Mouse (Mus musculus) embryo, embryonic 11 days (tissue): ENCODE measurements at regions not wholly inside any gene's neighbourhood (a gene's known extent, or its start where the extent isn't known, plus 50 kb on each side); places are given as distances from the start of the nearest gene placed in this dataset.
"Not testable (repeated sequence)": the region's sequence is repeated elsewhere in the genome, so short reads cannot be mapped to it uniquely, and the experiment has no call there.

ENCODE experiments used
- DNase-seq: peaks from one replicate; pipeline ENCODE4 v3.0.0-alpha.2; 2015

- no peak for DNase-seq
Observed at GRCm38 (mm10) chr1:4570730-4571129, 237.0 kb upstream of the Gm37988 start.

DNA sequence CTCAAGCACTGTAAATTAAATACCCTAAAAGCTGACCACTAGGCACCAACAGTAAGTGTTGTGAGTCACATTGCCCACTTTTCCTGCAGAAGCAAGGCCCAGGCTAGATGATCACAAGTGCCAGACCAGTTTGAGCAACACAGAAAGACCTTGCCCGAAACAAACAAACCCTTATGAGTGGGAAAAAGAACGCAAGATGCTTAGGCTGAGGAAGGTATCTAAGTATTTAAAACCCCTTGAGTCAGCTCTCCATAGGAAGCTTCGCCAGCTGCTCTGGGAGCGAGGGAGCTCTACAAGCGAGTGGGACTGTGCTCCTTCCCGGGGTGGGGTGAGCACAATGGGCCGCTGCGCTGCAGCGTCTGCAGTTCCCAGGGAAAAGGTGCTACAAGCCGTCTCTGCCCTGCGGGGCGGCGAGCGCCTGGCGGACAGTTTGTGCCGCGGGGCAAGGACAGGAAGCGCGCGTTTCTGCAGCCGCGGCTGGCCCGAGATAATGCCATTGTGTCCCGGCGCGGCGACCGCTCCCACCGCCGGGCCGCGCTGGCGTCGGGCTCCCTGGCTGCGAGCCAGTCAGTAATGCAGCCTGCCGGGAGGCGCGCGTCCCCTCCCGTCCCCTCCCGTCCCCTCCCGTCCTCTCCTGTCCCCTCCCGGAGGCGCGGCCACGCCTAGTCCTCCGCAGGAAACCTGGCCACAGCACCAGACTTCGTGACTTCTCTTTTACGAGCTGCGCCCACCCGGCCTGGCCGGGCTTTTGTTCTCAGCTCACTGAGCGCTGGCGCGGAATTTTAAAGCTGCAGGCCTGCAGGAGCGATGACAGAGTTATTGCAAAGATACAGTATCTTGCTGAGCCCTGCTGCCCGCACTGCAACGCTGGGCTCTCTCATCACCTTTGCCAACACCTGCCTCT is 236.1 kb upstream of the Gm37988 start:
- peak; percentile 91 for DNase-seq

DNA sequence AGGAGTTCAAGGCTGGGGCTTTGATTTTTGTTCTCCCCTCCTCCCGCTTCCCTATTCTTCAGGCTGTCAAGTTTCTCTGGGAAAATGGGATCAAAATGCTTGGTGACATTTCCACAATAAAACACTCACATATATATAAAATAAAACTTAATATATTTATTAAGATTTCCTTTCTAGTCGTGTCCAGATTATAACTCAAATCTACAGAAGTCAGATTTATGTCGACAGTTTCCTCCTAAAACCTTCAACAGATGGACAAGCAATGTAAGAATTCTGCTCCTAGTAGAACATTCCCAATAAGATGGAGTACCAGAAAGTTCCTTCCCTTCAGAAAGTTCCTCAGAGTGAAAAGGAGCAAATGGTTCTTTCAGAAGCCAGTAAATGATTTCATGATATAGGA is 235.4 kb upstream of the Gm37988 start:
- no peak for DNase-seq

DNA sequence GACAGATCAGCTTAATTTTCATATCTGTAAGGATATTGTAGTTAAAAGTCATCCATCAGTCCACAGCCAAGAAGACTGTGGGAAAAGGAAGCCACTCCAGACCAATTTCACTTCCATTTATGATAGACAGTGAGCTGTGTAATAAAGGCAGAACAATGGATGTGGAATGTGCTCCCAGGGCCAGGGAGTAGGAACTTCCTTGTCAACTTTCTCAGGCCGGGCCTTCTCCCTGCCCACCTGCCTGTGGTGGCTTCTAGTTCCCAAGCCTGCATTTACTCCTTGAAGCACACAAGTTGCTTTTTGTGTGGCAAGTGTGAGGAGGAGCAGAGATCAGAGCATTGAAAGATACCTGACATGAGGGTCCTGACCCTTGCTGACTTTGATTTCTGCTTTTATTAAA is 233.6 kb upstream of the Gm37988 start:
- DNase-seq, result no peak

GRCm38 (mm10) chr1:4576957-4577356 is 230.7 kb upstream of the Gm37988 start:
- DNase-seq, result no peak

GRCm38 (mm10) chr1:4582534-4582933 is 225.2 kb upstream of the Gm37988 start:
- no peak for DNase-seq

DNA sequence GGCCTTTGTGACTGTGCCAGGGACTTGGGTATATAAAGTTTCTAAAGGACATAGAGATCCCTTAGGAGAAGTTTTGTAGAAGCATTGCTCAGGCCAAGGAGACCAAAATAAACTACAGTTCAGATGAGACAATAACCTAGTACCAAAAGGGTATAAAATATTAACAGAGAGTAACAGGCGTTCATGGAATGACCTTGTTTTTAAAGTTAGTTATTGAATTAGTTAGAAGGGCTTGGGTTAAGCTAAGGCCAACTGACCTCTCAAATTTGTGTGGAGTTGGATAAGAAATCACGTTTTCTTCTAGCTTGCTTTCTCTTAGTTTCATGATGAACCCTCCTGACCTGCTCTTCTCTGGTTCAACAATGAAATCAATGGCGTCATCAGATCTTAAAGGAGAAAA is 209.8 kb upstream of the Gm37988 start:
- DNase-seq, result no peak

GRCm38 (mm10) chr1:4598425-4598824 is 209.3 kb upstream of the Gm37988 start:
- DNase-seq, result no peak

GRCm38 (mm10) chr1:4602386-4602785 is 205.3 kb upstream of the Gm37988 start:
- DNase-seq, result no peak

GRCm38 (mm10) chr1:4608824-4609223 is 198.9 kb upstream of the Gm37988 start:
- peak; percentile 11 for DNase-seq

GRCm38 (mm10) chr1:4613305-4613704 is 194.4 kb upstream of the Gm37988 start:
- DNase-seq, result no peak

DNA sequence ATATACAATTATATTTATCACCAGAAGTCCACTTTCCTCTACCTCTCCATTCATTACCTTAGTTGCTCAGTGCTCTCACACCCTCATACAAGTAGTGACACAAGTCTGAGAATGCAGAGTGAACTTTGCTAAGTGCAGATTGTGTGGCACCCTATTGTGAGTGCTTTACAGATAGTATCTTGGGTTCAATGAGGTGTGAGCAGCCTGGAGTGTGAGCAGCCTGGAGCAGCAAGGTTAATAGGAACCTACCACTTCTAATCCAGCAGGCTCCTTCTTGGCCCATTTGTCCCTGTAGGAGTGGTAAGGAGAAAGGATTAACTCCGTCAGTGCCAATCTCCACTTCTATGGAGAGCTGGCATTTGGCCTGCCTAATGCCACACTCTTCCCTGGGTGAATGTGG is 192.4 kb upstream of the Gm37988 start:
- no peak for DNase-seq

- DNase-seq, result no peak
Observed at GRCm38 (mm10) chr1:4617479-4617878, 190.2 kb upstream of the Gm37988 start.

- peak; percentile 8 for DNase-seq
Observed at GRCm38 (mm10) chr1:4622408-4622807, 185.3 kb upstream of the Gm37988 start.

DNA sequence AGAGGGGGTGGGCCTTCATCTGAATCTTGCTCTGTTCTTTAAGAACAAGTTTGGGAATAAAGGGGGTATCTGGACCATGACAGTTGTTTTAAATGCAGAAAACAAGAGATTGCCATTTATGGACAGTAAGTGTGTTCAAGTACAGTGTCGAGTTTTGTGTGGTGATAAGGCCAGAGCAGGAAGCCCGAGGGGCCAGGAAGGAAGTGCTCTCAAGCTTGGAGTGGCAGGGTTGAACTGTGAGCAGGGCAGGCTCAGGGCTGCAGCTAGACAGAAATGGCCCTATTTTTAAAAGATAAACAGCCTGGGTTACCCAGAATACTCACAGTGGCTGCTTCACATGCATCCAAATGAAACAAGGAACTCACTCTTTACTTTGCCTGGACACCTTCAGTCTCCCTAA is 184.4 kb upstream of the Gm37988 start:
- DNase-seq, result no peak

DNA sequence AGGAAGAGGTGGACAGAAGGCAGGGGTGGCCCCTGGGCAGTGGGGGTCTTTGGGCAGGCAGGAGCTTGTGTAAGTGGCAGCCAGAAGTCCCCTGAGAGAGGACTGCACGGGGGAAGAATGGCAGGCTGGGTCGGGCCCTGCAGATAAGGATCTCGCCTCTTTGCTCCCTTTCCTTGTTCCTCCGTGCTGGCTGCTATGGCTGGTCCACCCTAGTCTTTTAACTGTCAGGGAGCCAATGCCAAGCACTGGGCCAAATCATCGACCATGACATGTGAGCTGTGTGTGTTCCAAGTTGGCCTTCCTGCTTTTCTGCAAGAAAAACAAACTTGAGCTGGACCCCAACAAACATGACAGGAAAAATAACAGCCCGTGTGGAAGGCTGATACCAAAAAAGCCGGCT is 153.8 kb upstream of the Gm37988 start:
- DNase-seq, result peak; percentile 9

DNA sequence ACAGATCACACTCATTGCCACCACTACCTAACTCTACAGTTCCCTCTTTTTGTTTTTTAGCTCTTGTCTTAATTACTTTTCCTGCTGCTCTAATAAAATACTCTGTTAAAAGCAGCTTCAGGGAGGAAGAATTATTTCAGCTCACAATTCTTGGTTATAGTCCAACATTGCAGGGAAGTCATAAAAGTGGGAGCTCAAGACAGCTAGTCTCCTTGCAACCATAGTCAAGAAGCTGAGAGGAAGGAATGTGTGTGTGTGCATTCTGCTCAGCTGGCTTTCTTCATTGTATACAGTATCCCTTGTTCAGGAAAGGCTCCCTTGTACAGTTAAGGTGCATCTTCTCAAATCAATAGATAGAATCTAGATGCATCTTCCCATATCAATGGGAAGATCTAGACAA is 152.4 kb upstream of the Gm37988 start:
- DNase-seq, result no peak

DNA sequence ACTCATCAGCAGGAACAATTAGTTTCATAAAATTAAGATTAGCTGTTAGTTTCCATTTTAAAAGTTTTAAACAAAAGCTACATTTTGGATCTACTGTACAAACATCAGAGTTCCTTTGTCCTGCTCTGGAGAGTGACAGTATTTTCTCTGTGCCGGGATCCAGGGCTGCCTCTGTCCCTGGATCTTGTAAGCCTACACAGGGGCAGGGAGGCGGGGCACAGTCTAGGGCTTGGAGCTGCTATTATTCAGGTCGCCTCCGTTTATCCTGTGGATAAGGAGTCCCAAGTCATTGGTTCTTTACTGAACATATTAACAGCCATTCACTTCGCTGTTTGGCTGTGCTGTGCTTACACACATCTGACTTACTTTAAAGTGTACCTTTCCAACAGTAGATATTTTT is 150.8 kb upstream of the Gm37988 start:
- peak; percentile 9 for DNase-seq

GRCm38 (mm10) chr1:4660081-4660480 is 147.6 kb upstream of the Gm37988 start:
- not testable (repeated sequence) for DNase-seq

GRCm38 (mm10) chr1:4660616-4661015 is 147.1 kb upstream of the Gm37988 start:
- not testable (repeated sequence) for DNase-seq

DNA sequence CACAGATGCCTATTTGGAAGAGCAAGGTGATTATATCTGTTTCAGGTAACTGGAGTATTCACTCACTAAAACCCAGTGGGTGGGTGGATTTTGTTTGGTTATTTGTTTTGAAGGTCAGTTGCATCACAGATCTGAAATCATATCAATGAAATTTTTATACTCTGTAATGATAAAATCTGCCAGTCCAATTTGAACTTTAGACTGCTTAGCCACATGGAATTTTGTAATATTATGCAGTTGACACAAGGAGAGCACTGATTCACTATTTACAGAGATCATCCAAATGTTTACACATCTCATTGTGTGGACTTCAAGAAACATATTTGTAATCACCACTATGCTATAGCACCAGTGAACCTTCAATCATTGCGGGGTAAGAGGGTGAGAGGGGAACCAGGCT is 145.9 kb upstream of the Gm37988 start:
- no peak for DNase-seq

DNA sequence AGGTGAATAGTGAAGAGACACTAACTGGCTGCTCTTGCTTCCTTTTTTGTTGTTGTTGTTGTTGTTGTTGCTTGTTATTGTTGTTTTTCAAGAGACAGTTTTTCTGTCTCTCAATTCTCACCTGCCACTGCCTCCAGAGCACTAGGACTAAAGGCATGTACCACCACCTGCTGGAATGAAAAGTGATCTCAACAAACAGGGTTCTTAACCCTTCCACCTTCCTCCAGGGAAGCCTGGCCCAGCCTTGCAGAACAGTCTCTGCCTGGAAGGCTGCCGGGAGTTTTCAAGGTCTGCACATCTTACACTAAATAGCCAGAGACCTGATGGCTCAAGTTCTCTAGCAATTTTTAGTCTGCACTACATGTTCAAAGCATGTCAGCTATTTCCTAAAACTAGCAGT is 138.0 kb upstream of the Gm37988 start:
- no peak for DNase-seq

- peak; percentile 2 for DNase-seq
Observed at GRCm38 (mm10) chr1:4671237-4672019, 136.3 kb upstream of the Gm37988 start.

DNA sequence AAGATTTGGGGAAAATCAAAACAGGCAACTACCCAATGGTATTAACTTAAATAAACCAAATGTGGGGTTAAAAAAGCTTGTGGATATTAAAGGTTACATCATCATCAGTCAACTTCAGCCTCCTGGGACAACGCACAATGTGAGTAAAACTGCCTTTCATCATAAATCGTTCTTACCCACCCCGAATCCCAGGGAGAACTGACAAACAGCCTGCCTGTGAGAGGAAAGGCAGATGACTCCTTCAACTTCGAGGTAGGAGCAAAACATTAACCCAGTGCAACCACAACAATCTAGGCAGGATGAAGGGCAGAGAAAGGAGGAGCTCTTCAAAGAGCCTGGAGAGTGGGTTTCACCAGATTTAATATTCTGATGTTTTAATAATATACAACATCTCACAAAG is 135.3 kb upstream of the Gm37988 start:
- peak; percentile 17 for DNase-seq
